Mouse (Mus musculus) neural tube, embryonic 11.5 days (tissue): ENCODE results near the gene Sccpdh. TPM values are rescaled to one million over a fixed set of nuclear protein-coding genes. Genes with fewer than 3 reads are reported as not detected.
"Not testable (repeated sequence)": the region's sequence is repeated elsewhere in the genome, so short reads cannot be mapped to it uniquely, and the experiment has no call there.

Experiments used
- ATAC-seq: fragments of 200-750 bp; cut with Nextera tagmentation; 2 replicates; pipeline ENCODE4 v1.8.0; 2017; ENCODE audit warnings: moderate number of reproducible peaks, mild to moderate bottlenecking, moderate TSS enrichment, moderate library complexity; ENCODE audit not compliant: insufficient read depth, low FRiP score, low TSS enrichment
- DNase-seq: peaks from one replicate; pipeline ENCODE4 v3.0.0-alpha.2; 2015; ENCODE audit warnings: low spot score
- H3K27ac ChIP-seq: fragments of 300-500 bp; sonication (generic); 2 replicates; pipeline ENCODE4 v1.5.1; 2014; ENCODE audit warnings: low read depth, mild to moderate bottlenecking, low read length
- H3K27me3 ChIP-seq: fragments of 300-500 bp; sonication (generic); 2 replicates; pipeline ENCODE4 v1.6.1; 2014; ENCODE audit warnings: mild to moderate bottlenecking, low read length, mixed read lengths; ENCODE audit not compliant: control insufficient read depth, insufficient read depth
- H3K36me3 ChIP-seq: fragments of 300-500 bp; sonication (generic); 2 replicates; pipeline ENCODE4 v1.6.1; 2014; ENCODE audit warnings: mild to moderate bottlenecking, low read length, moderate library complexity, mixed read lengths; ENCODE audit not compliant: control insufficient read depth, insufficient read depth
- H3K4me1 ChIP-seq: fragments of 300-500 bp; sonication (generic); 2 replicates; pipeline ENCODE4 v1.6.1; 2014; ENCODE audit warnings: low read length, mixed read lengths; ENCODE audit not compliant: control insufficient read depth, insufficient read depth
- H3K4me2 ChIP-seq: fragments of 300-500 bp; sonication (generic); 2 replicates; pipeline ENCODE4 v1.6.1; 2014; ENCODE audit warnings: low read depth, mild to moderate bottlenecking, moderate library complexity
- H3K4me3 ChIP-seq: fragments of 300-500 bp; sonication (generic); 2 replicates; pipeline ENCODE4 v1.5.1; 2014; ENCODE audit warnings: low read depth, low read length
- H3K9ac ChIP-seq: fragments of 300-500 bp; sonication (generic); 2 replicates; pipeline ENCODE4 v1.6.1; 2014; ENCODE audit warnings: mild to moderate bottlenecking, low read length
- H3K9me3 ChIP-seq: fragments of 300-500 bp; sonication (generic); 2 replicates; pipeline ENCODE4 v1.6.1; 2016; ENCODE audit warnings: low read length; ENCODE audit not compliant: control insufficient read depth
- WGBS: fragments of 180-500 bp; shearing (Covaris S2); extraction: QIAGEN DNeasy Blood & Tissue Kit; methylation state at CpG from one replicate; pipeline ENCODE4 v1.1.7; 2014; 5-methylcytosine and 5-hydroxymethylcytosine counted together
- polyA plus RNA-seq: library from polyadenylated mRNA; unstranded; fragments of >200 nt; fragmentation: Nextera tagmentation; extraction: Ambion mirVana; gene quantifications from 2 replicates; pipeline ENCODE4 v1.2.1, GENCODE M21; 2014

The Sccpdh gene
- polyA plus RNA-seq, 1 experiment from 2014 or later: 114 TPM

DNA sequence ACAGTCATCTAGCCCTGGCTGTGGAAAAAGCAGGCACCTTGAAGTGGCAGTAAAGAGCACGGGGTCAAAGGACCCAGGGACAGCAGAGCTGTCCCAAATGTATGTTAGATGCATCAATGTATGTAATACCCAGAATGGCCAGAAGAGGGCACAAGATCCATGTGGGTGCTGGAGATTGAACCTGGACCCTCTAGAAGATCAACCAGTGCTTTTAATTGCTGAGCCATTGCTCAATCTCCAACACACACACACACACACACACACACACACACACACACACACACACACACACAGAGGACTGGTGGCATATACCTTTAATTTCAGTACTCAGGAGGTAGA is 34.6 kb upstream of the Sccpdh start:
- no peaks in the 10 kb centered on the region for H3K9me3 ChIP-seq
- no peak overlapping the region for H3K9ac ChIP-seq
- no peak overlapping the region for H3K4me2 ChIP-seq
- WGBS: 18% methylated on average over 1 of the region's 1 CpGs
- DNase-seq: no peak
- no peaks in the 10 kb centered on the region for H3K4me1 ChIP-seq
- no peaks in the 10 kb centered on the region for H3K36me3 ChIP-seq
- no peak for ATAC-seq
- H3K27me3 ChIP-seq: no peaks in the 10 kb centered on the region
- no peak overlapping the region for H3K27ac ChIP-seq
- no peak overlapping the region for H3K4me3 ChIP-seq

DNA sequence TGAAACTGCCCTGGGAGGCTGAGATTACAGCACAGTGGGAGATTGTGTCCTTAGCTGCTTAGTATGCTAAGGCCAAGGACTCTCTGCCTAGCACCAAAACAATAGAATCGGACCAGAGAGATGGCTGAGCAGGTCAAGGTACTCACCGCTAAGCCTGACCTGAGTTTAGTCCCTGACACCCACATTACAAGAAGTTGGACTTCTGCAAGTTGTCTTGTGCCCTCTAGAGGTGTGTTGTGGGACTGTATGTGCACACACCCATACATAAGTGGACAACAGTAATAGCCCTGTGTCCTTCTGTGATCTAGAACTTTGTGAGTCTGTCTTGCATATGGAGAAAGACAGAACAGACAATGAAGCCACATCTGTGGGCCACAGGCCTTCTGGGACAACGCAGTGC is 33.9 kb upstream of the Sccpdh start:
- no peaks in the 10 kb centered on the region for H3K4me1 ChIP-seq
- H3K27ac ChIP-seq: no peak overlapping the region
- H3K9ac ChIP-seq: no peak overlapping the region
- H3K4me3 ChIP-seq: no peak overlapping the region
- H3K9me3 ChIP-seq: no peaks in the 10 kb centered on the region
- ATAC-seq (no peak), DNase-seq (no peak)
- no peak overlapping the region for H3K4me2 ChIP-seq
- no peaks in the 10 kb centered on the region for H3K36me3 ChIP-seq
- 88% methylated on average over 3 of the region's 3 CpGs for WGBS
- H3K27me3 ChIP-seq: no peaks in the 10 kb centered on the region

DNA sequence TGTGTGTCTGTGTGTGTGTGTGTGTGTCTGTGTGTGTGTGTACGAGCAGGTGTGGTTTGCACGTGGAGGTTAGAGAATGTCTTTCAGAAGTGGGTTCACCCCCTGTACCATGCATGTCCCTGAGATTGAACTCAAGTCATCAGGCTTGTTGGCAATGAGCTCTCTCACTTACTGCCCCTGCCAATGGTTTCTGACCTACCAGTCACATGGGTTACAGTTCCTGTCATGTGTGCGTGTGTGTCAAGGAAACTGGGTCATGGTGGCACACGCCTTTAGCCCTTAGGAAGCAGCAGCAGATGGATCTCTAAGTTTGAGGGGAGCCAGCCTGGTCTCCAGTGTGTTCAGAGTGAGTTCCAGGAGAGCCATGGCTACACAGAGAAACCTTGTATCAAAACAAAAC is 25.3 kb upstream of the Sccpdh start:
- DNase-seq (no peak), ATAC-seq (no peak)
- Histone ChIP-seq H3K9ac (no peak overlapping the region), H3K4me1 (no peaks in the 10 kb centered on the region), H3K9me3 (no peaks in the 10 kb centered on the region), H3K27ac (no peak overlapping the region), H3K4me3 (no peak overlapping the region), H3K27me3 (no peaks in the 10 kb centered on the region), H3K36me3 (no peaks in the 10 kb centered on the region), H3K4me2 (no peak overlapping the region)
- 88% methylated on average over 4 of the region's 4 CpGs for WGBS

DNA sequence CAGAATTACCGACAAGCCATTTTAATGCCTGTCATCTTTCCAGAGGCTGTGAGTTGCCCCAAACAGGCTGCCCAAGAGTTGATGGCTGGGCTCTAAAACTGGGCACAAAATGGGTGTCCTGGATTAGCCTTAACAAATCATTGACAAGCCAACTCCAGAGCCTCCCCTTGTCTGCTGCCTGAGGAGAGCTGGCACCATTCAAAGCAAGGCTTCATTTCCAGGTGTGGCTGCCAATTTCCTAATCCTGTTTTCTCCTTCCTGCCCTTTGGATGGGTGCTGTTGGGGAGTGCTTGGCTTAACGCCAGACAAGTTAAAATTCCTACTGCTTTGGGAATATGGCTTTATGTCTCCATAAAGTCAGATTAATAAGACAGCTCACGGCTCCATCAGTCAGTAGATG is 23.9 kb upstream of the Sccpdh start:
- ATAC-seq (no peak), DNase-seq (no peak)
- Histone ChIP-seq H3K4me2 (no peak overlapping the region), H3K9me3 (no peaks in the 10 kb centered on the region), H3K27ac (no peak overlapping the region), H3K4me1 (no peaks in the 10 kb centered on the region), H3K9ac (no peak overlapping the region), H3K4me3 (no peak overlapping the region), H3K27me3 (no peaks in the 10 kb centered on the region), H3K36me3 (no peaks in the 10 kb centered on the region)
- WGBS: 84% methylated on average over 3 of the region's 3 CpGs

DNA sequence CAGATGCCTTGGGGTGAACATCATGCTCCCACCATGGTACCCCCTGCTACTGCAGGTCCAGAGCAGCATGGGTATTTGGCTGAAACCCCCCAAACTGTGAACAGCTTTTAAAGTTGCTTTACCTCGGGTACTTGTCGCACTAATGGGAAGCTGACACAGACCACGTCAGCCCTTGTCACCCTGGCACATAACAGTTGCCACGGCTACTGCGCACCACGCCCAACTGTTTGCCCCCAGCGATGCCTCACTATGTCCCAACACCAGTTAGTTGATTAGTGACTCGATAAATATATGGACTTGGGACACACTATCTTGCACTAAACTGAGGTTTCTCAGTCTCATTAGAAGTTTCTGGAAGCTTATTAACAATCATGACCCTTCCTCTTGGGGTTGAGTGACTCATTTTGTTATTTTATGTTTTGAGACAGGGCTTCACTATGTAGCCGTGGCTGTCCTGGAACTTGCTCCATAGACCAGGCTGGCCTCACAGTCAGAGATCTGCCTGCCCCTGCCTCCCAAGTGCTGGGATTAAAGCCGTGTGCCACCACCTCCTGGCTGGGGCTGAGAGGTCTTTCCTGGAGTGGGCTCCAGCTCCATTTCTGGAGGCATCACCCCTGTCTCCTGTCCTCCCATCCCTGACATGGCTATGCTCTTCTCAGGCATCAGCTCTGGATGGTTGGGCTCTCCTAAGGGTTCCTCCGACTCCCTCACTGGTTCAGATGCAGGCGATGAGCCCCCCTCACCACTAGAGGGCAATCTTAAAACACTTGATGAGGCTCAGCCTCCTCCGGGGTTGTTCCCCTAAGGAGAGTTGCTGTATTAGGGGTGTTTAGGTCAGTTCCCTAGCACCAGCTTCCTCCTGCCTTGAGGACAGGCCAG is 22.7 kb upstream of the Sccpdh start:
- Histone ChIP-seq H3K27me3 (no peaks in the 10 kb centered on the region), H3K4me3 (no peak overlapping the region), H3K9me3 (no peaks in the 10 kb centered on the region), H3K9ac (no peak overlapping the region; the same call in 1 of the 2 replicates), H3K4me2 (no peak overlapping the region), H3K27ac (no peak overlapping the region), H3K36me3 (no peaks in the 10 kb centered on the region), H3K4me1 (no peaks in the 10 kb centered on the region)
- DNase-seq (peak; percentile 82), ATAC-seq (peak; percentile 55)
- 65% methylated on average over 13 of the region's 13 CpGs for WGBS

DNA sequence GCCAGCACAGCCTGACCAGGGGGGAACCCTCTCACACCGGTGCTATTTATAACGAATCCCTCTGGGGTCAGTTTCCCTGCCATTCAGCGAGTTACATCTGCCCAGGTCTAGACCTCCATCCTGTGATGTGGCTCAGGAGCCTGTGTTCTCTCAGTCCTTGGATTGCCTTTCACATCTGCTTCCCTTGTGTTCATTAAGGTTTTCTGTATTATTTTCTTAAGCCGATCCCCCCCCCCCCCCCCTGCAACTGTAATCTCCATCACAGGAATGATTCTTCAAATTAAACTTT is 22.1 kb upstream of the Sccpdh start:
- Histone ChIP-seq H3K4me3 (no peak overlapping the region), H3K27me3 (no peaks in the 10 kb centered on the region), H3K9ac (no peak overlapping the region; the same call in 1 of the 2 replicates), H3K9me3 (no peaks in the 10 kb centered on the region), H3K36me3 (no peaks in the 10 kb centered on the region), H3K4me1 (no peaks in the 10 kb centered on the region), H3K4me2 (no peak overlapping the region), H3K27ac (no peak overlapping the region)
- no peak for DNase-seq
- ATAC-seq: no peak; the same call in 1 of the 2 replicates
- WGBS: 18% methylated on average over 4 of the region's 4 CpGs

DNA sequence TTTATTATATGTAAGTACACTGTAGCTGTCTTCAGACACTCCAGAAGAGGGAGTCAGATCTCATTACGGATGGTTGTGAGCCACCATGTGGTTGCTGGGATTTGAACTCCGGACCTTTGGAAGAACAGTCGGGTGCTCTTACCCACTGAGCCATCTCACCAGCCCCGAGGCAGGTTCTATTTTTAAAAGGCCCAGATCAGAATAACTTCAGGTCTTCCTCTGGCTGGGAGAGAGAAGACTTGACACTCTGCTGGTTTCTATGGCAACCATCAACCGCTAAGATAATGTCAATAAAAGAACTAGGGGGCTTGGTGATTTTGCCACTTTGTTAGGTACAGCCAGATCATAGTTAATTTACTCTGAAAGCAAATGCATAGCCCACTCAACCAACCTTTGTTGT is 19.3 kb upstream of the Sccpdh start:
- H3K4me1 ChIP-seq, H3K36me3 ChIP-seq, H3K4me3 ChIP-seq, DNase-seq, H3K27me3 ChIP-seq, H3K9ac ChIP-seq, H3K27ac ChIP-seq, H3K9me3 ChIP-seq, ATAC-seq, H3K4me2 ChIP-seq: not testable (repeated sequence)
- 79% methylated on average over 4 of the region's 5 CpGs for WGBS

DNA sequence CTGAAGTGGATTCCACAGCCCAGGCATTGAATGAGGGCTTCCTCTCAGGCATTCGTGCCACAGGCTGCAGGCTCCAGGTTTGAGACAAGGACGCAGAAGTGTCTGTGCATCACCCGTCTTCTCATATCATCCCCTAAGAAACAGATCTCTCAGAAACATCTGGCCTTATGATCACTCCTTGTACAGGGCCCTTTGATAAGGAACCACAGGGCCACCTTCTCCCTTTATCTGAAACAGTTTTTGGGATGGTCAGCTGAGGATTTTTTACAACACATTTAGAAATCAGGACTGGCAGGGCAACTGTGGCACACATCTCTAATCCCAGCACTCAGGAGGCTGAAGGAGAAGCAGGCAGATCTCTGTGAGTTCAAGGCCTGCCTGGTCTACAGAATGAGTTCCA is 18.7 kb upstream of the Sccpdh start:
- no peak overlapping the region for H3K9ac ChIP-seq
- no peaks in the 10 kb centered on the region for H3K36me3 ChIP-seq
- no peaks in the 10 kb centered on the region for H3K9me3 ChIP-seq
- H3K27ac ChIP-seq: no peak overlapping the region
- DNase-seq (no peak), ATAC-seq (no peak)
- no peak overlapping the region for H3K4me2 ChIP-seq
- WGBS: 89% methylated on average over 3 of the region's 3 CpGs
- H3K27me3 ChIP-seq: no peaks in the 10 kb centered on the region
- H3K4me1 ChIP-seq: no peaks in the 10 kb centered on the region
- no peak overlapping the region for H3K4me3 ChIP-seq

DNA sequence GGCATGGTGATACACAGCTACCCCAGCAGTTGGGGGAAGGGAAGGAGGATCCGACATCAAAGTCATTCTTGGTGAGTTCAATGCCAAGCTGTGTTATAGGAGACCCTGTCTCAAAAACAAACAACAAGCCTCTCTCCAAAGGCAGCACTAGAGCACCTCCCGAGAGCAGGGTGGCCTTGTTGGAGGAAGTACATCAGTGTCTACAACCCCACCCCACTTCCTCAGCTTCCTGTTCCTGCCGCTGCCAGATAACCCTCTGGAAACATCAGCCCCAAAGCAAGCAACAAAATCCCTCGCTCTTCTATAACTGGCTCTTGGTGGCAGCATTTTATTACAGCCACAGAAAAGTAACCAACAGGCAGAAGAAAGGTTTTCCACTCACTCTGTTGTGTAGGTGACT is 17.7 kb upstream of the Sccpdh start:
- 78% methylated on average over 4 of the region's 4 CpGs for WGBS

More for the DNA sequence above, 17.7 kb upstream of the Sccpdh start:
- H3K9ac ChIP-seq: no peak overlapping the region
- no peaks in the 10 kb centered on the region for H3K4me1 ChIP-seq
- no peaks in the 10 kb centered on the region for H3K9me3 ChIP-seq
- DNase-seq (no peak), ATAC-seq (no peak)
- no peak overlapping the region for H3K4me3 ChIP-seq
- no peaks in the 10 kb centered on the region for H3K27me3 ChIP-seq
- no peaks in the 10 kb centered on the region for H3K36me3 ChIP-seq
- no peak overlapping the region for H3K4me2 ChIP-seq
- no peak overlapping the region for H3K27ac ChIP-seq
